Mouse (Mus musculus): Measurements from ENCODE around the gene Krtcap2. TPM values are rescaled to one million over a fixed set of nuclear protein-coding genes. Genes with fewer than 3 reads are reported as not detected.

Gene Krtcap2
- polyA plus RNA-seq, 1 experiment from 2014 or later: 185 TPM

- no peaks in the 10 kb centered on the region for H3K9me3 ChIP-seq
- H3K27ac ChIP-seq: peak overlapping the region; percentile 35; the same call in 1 of the 2 replicates
- peaks cover 30% of the 10 kb centered on the region for H3K4me1 ChIP-seq
- H3K36me3 ChIP-seq (replicated peaks): no peaks in the 10 kb centered on the region
- H3K4me2 ChIP-seq: peak overlapping the region; percentile 64
- H3K27me3 ChIP-seq (replicated peaks): peaks cover 27% of the 10 kb centered on the region
- under 1% methylated on average over 29 of the region's 29 CpGs for WGBS
- peak; percentile 21; the same call in 1 of the 2 replicates for ATAC-seq (replicated peaks)
- peak overlapping the region; percentile 40 for H3K4me3 ChIP-seq
- H3K9ac ChIP-seq: peak overlapping the region; percentile 9
Measured at GRCm38 (mm10) chr3:89280050-89280605, 34.4 kb downstream of the Krtcap2 start.

- Histone ChIP-seq H3K9me3 (no peaks in the 10 kb centered on the region), H3K4me1 (peaks cover 30% of the 10 kb centered on the region), H3K4me2 (peak within 1 kb of the TSS; percentile 64), H3K36me3 (replicated peaks) (no peaks in the 10 kb centered on the region), H3K27me3 (replicated peaks) (peaks cover 27% of the 10 kb centered on the region), H3K27ac (no peak within 1 kb of the TSS), H3K9ac (peak within 1 kb of the TSS; percentile 9), H3K4me3 (peak within 1 kb of the TSS; percentile 40)
- WGBS: under 1% methylated on average over 52 of the region's 52 CpGs
- peak; percentile 32 for ATAC-seq (replicated peaks)
Measured at GRCm38 (mm10) chr3:89280606-89281511, 35.1 kb downstream of the Krtcap2 start, which contains the start of gene Efna1. TSS of gene Efna1 (minus strand) at chr3:89281142.

- peaks cover 27% of the 10 kb centered on the region for H3K27me3 ChIP-seq (replicated peaks)
- H3K9me3 ChIP-seq: no peaks in the 10 kb centered on the region
- H3K36me3 ChIP-seq (replicated peaks): no peaks in the 10 kb centered on the region
- WGBS: 13% methylated on average over 20 of the region's 20 CpGs
- peak overlapping the region; percentile 64 for H3K4me2 ChIP-seq
- peak overlapping the region; percentile 40 for H3K4me3 ChIP-seq
- peak overlapping the region; percentile 9; the same call in 1 of the 2 replicates for H3K9ac ChIP-seq
- H3K27ac ChIP-seq: no peak overlapping the region
- peaks cover 30% of the 10 kb centered on the region for H3K4me1 ChIP-seq
- ATAC-seq (replicated peaks): no peak
Measured at GRCm38 (mm10) chr3:89281579-89282290, 36.0 kb downstream of the Krtcap2 start.

- H3K36me3 ChIP-seq (replicated peaks): no peaks in the 10 kb centered on the region
- H3K27me3 ChIP-seq (replicated peaks): peaks cover 26% of the 10 kb centered on the region
- peaks cover 30% of the 10 kb centered on the region for H3K4me1 ChIP-seq
- H3K4me3 ChIP-seq: no peak overlapping the region
- H3K9ac ChIP-seq: no peak overlapping the region
- H3K4me2 ChIP-seq: no peak overlapping the region
- ATAC-seq (replicated peaks): no peak
- 18% methylated on average over 4 of the region's 4 CpGs for WGBS
- no peaks in the 10 kb centered on the region for H3K9me3 ChIP-seq
- no peak overlapping the region for H3K27ac ChIP-seq
Measured at GRCm38 (mm10) chr3:89282291-89282643, 36.5 kb downstream of the Krtcap2 start.

GRCm38 (mm10) chr3:89284261-89284660 is 38.5 kb downstream of the Krtcap2 start:
- Histone ChIP-seq H3K4me1 (peaks cover 26% of the 10 kb centered on the region), H3K9ac (no peak overlapping the region), H3K36me3 (replicated peaks) (no peaks in the 10 kb centered on the region), H3K4me3 (no peak overlapping the region), H3K27ac (no peak overlapping the region), H3K27me3 (replicated peaks) (peaks cover 8% of the 10 kb centered on the region), H3K9me3 (no peaks in the 10 kb centered on the region), H3K4me2 (no peak overlapping the region)
- no peak for ATAC-seq (replicated peaks)
- whole genome bisulfite sequencing: 82% methylated on average over 3 of the region's 3 CpGs

- no peak overlapping the region for H3K27ac ChIP-seq
- H3K9ac ChIP-seq: no peak overlapping the region
- H3K4me1 ChIP-seq: peaks cover 14% of the 10 kb centered on the region
- WGBS: 31% methylated on average over 2 of the region's 2 CpGs
- no peak overlapping the region for H3K4me3 ChIP-seq
- H3K9me3 ChIP-seq: no peaks in the 10 kb centered on the region
- H3K4me2 ChIP-seq: no peak overlapping the region
- peaks cover 8% of the 10 kb centered on the region for H3K27me3 ChIP-seq (replicated peaks)
- H3K36me3 ChIP-seq (replicated peaks): no peaks in the 10 kb centered on the region
- no peak for ATAC-seq (replicated peaks)
Measured at GRCm38 (mm10) chr3:89285526-89285925, 39.8 kb downstream of the Krtcap2 start.

- Histone ChIP-seq H3K9ac (no peak overlapping the region; the same call in 1 of the 2 replicates), H3K36me3 (replicated peaks) (no peaks in the 10 kb centered on the region), H3K27me3 (replicated peaks) (no peaks in the 10 kb centered on the region), H3K9me3 (no peaks in the 10 kb centered on the region), H3K4me2 (no peak overlapping the region), H3K4me3 (no peak overlapping the region), H3K4me1 (no peaks in the 10 kb centered on the region), H3K27ac (no peak overlapping the region)
- no peak for ATAC-seq (replicated peaks)
- WGBS: 67% methylated on average over 5 of the region's 5 CpGs
Measured at GRCm38 (mm10) chr3:89287286-89287685, 41.5 kb downstream of the Krtcap2 start.

- H3K9me3 ChIP-seq: no peaks in the 10 kb centered on the region
- no peak overlapping the region for H3K4me3 ChIP-seq
- WGBS: 49% methylated on average over 7 of the region's 7 CpGs
- no peak overlapping the region for H3K9ac ChIP-seq
- ATAC-seq (replicated peaks): no peak
- no peaks in the 10 kb centered on the region for H3K36me3 ChIP-seq (replicated peaks)
- no peaks in the 10 kb centered on the region for H3K4me1 ChIP-seq
- no peak overlapping the region for H3K27ac ChIP-seq
- no peaks in the 10 kb centered on the region for H3K27me3 ChIP-seq (replicated peaks)
- no peak overlapping the region for H3K4me2 ChIP-seq
Measured at GRCm38 (mm10) chr3:89288503-89288928, 42.8 kb downstream of the Krtcap2 start.

- Histone ChIP-seq H3K4me2 (no peak overlapping the region), H3K27me3 (replicated peaks) (no peaks in the 10 kb centered on the region), H3K4me3 (no peak overlapping the region), H3K36me3 (replicated peaks) (no peaks in the 10 kb centered on the region), H3K4me1 (no peaks in the 10 kb centered on the region), H3K9ac (no peak overlapping the region), H3K9me3 (no peaks in the 10 kb centered on the region), H3K27ac (no peak overlapping the region)
- no peak for ATAC-seq (replicated peaks)
- WGBS: 83% methylated on average over 10 of the region's 10 CpGs
Measured at GRCm38 (mm10) chr3:89291874-89292273, 46.1 kb downstream of the Krtcap2 start.

- WGBS: 66% methylated on average over 5 of the region's 5 CpGs
- no peaks in the 10 kb centered on the region for H3K4me1 ChIP-seq
- H3K9me3 ChIP-seq: no peaks in the 10 kb centered on the region
- no peaks in the 10 kb centered on the region for H3K27me3 ChIP-seq (replicated peaks)
- H3K9ac ChIP-seq: no peak overlapping the region
- no peak for ATAC-seq (replicated peaks)
- H3K4me3 ChIP-seq: no peak overlapping the region
- no peaks in the 10 kb centered on the region for H3K36me3 ChIP-seq (replicated peaks)
- no peak overlapping the region for H3K4me2 ChIP-seq
- H3K27ac ChIP-seq: no peak overlapping the region
Measured at GRCm38 (mm10) chr3:89292303-89292702, 46.5 kb downstream of the Krtcap2 start.

- Histone ChIP-seq H3K9ac (no peak overlapping the region), H3K4me3 (no peak overlapping the region), H3K27ac (no peak overlapping the region), H3K4me2 (no peak overlapping the region), H3K36me3 (replicated peaks) (no peaks in the 10 kb centered on the region), H3K4me1 (no peaks in the 10 kb centered on the region), H3K27me3 (replicated peaks) (no peaks in the 10 kb centered on the region), H3K9me3 (no peaks in the 10 kb centered on the region)
- WGBS: 91% methylated on average over 11 of the region's 11 CpGs
- ATAC-seq (replicated peaks): no peak
Measured at GRCm38 (mm10) chr3:89293247-89293918, 47.6 kb downstream of the Krtcap2 start.

GRCm38 (mm10) chr3:89294195-89294594 is 48.4 kb downstream of the Krtcap2 start:
- H3K4me1 ChIP-seq: no peaks in the 10 kb centered on the region
- no peak overlapping the region for H3K4me2 ChIP-seq
- WGBS: 82% methylated on average over 5 of the region's 5 CpGs
- no peak overlapping the region for H3K27ac ChIP-seq
- no peak overlapping the region for H3K9ac ChIP-seq
- no peak overlapping the region for H3K4me3 ChIP-seq
- no peaks in the 10 kb centered on the region for H3K9me3 ChIP-seq
- H3K27me3 ChIP-seq (replicated peaks): no peaks in the 10 kb centered on the region
- H3K36me3 ChIP-seq (replicated peaks): no peaks in the 10 kb centered on the region
- ATAC-seq (replicated peaks): no peak

All from midbrain, embryonic 15.5 days (tissue).